Mouse (Mus musculus) lung, adult 2 months (tissue): ENCODE results near the gene Dcaf11.

Source experiments
- CTCF ChIP-seq: fragments of 200-500 bp; IDR thresholded peaks from 2 replicates; pipeline ENCODE4 v1.5.1; 2011; ENCODE audit warnings: mild to moderate bottlenecking, low read length, control low read depth; ENCODE audit not compliant: insufficient read depth
- POLR2A ChIP-seq: fragments of 200-500 bp; IDR thresholded peaks from 2 replicates; pipeline ENCODE4 v1.6.1; 2011; ENCODE audit warnings: low read depth, mild to moderate bottlenecking, control low read depth, low read length, borderline replicate concordance; ENCODE audit errors: extremely low read depth

DNA sequence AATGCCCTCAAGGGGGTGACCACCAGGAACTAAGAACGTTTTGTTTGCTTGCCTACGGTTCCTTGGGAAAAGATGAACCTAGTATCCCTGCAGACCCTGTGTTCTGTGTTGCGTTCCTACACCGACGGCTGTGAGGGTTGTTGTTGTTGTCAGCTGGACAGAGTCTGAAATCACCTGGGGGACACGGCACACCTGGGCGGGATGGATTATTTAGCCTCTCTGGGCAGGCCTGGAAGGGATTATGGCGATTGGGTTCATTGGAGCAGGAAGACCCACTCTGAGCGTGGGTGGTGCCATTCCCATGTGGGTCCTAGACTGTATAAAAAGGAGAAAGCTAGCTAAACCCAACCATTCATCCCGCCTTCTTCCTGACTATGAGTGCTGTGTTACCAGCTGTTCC, 2.1 kb downstream of the Dcaf11 start:
- TF ChIP-seq POLR2A (no peak), CTCF (no peak)
